Mouse (Mus musculus) skeletal muscle tissue, postnatal 0 days (tissue): ENCODE results near the gene Prl8a8. TPM values are rescaled to one million over a fixed set of nuclear protein-coding genes. Genes with fewer than 3 reads are reported as not detected.

ENCODE experiments used
- polyA plus RNA-seq: library from polyadenylated mRNA; unstranded; fragments of >200 nt; fragmentation: Nextera tagmentation; extraction: Ambion mirVana; gene quantifications from 2 replicates; pipeline ENCODE4 v1.2.1, GENCODE M21; 2015

Gene Prl8a8
- not detected in 2 replicates for polyA plus RNA-seq

GRCm38 (mm10) chr13:27513117-27513516 is at the start of gene Prl8a8:
Gene Prl8a8, minus strand, starts transcription at chr13:27513217.

Other genes with a start within 250 kb of the Prl8a8 start
- gene Prl6a1, start 200.6 kb downstream of the Prl8a8 start, polyA plus RNA-seq = not detected in 2 replicates
- gene Prl8a2, start 167.5 kb downstream of the Prl8a8 start, polyA plus RNA-seq = not detected in 2 replicates
- not detected in 2 replicates for gene Prl2b1, start 122.4 kb downstream of the Prl8a8 start, polyA plus RNA-seq
- gene Prl8a6, start 74.5 kb downstream of the Prl8a8 start, polyA plus RNA-seq = not detected in 2 replicates
- not detected in 2 replicates for gene Prl8a9, start 51.4 kb upstream of the Prl8a8 start, polyA plus RNA-seq
- gene Prl8a1, start 69.0 kb upstream of the Prl8a8 start, polyA plus RNA-seq = not detected in 2 replicates
- not detected in 2 replicates for gene Prl7b1, start 97.4 kb upstream of the Prl8a8 start, polyA plus RNA-seq
- gene Prl7a1, start 129.3 kb upstream of the Prl8a8 start, polyA plus RNA-seq = not detected in 2 replicates
- gene Prl7a2, start 154.8 kb upstream of the Prl8a8 start, polyA plus RNA-seq = not detected in 2 replicates
- not detected in 2 replicates for gene Prl7d1, start 203.5 kb upstream of the Prl8a8 start, polyA plus RNA-seq